In genomic region chr2:93089379-93090089, GRCm38 (mm10) we compare ENCODE assay signal across 24 mouse cellular contexts. TPM values are rescaled to one million over a fixed set of nuclear protein-coding genes. Genes with fewer than 3 reads are reported as not detected.
A peak's percentile ranks its signal among the peaks of the same experiment; 100 is the strongest.
DNase-seq lines count a peak whose midpoint lies in the region; ATAC-seq and TF ChIP-seq lines count a peak whose summit lies in the region.
"Had no signal": no experiment of that assay in that cellular context is flagged by ENCODE, and none has a peak within 500 bp of the region (broad histone marks: within the 10 kb centered on the region; RNA-seq: fewer than 3 reads in every experiment).

No protein-coding gene starts in this region.

- peak overlapping the region; percentile 19; the same call in 1 of the 2 replicates for H3K4me2 ChIP-seq in lung, embryonic 14.5 days
- no peak overlapping the region for H3K4me2 ChIP-seq in forebrain, embryonic 16.5 days (ENCODE audit: low read length)
- H3K4me2 ChIP-seq: hindbrain, embryonic 13.5 days; liver, embryonic 13.5 days had no signal

- ATAC-seq in lung, embryonic 14.5 days (ENCODE audit: insufficient read depth): peak; percentile 42; the same call in 1 of the 2 replicates
- peak; percentile 64 for ATAC-seq in forebrain, embryonic 16.5 days

- H3K4me1 ChIP-seq in lung, embryonic 14.5 days (ENCODE audit: insufficient read depth): peaks cover 13% of the 10 kb centered on the region
- H3K4me1 ChIP-seq in forebrain, embryonic 16.5 days (replicated peaks; ENCODE audit: control insufficient read depth, insufficient read depth, low read length): peaks cover 31% of the 10 kb centered on the region
- H3K4me1 ChIP-seq: liver, embryonic 13.5 days had no signal

- no peaks in the 10 kb centered on the region for H3K9me3 ChIP-seq in lung, embryonic 14.5 days (ENCODE audit: low read depth, low read length)
- no peaks in the 10 kb centered on the region for H3K9me3 ChIP-seq in forebrain, embryonic 16.5 days (ENCODE audit: control insufficient read depth, low read length)
- H3K9me3 ChIP-seq: hindbrain, embryonic 13.5 days; liver, embryonic 13.5 days; midbrain, embryonic 10.5 days had no signal

- DNase-seq in lung, embryonic 14.5 days: peak; percentile 63
- no peak for DNase-seq in lung, postnatal 10 days
- DNase-seq in retina, postnatal 1 day: peak; percentile 39
- no peak for DNase-seq in retina, embryonic 14.5 days (ENCODE audit: low spot score)
- no peak for DNase-seq in testis, postnatal 14 days (ENCODE audit: low spot score)
- DNase-seq in urinary bladder, postnatal 4 days (ENCODE audit: low spot score in 2 of 2): no peak
- DNase-seq: adrenal gland, adult 2 months; B cell, adult 2 months; cerebellum, adult 11-12 months; cerebellum, postnatal 14 days; gastrocnemius, postnatal 36 days; heart, adult 2 months; heart, postnatal 36 days; kidney, adult 9 months; kidney, postnatal 14 days; layer of hippocampus, postnatal 36 days; liver, embryonic 13.5 days; right cerebral cortex, postnatal 14 days; thymus, adult 18-20 months; thymus, postnatal 4 days had no signal

- no peak overlapping the region for H3K4me3 ChIP-seq in lung, embryonic 14.5 days (ENCODE audit: low read depth, low read length)
- H3K4me3 ChIP-seq in forebrain, embryonic 16.5 days (replicated peaks; ENCODE audit: low read length): no peak overlapping the region
- H3K4me3 ChIP-seq: heart, adult 2 months; hindbrain, embryonic 13.5 days; liver, embryonic 13.5 days; midbrain, embryonic 10.5 days had no signal

- no peak overlapping the region for H3K27ac ChIP-seq in lung, embryonic 14.5 days (ENCODE audit: low read depth)
- H3K27ac ChIP-seq in forebrain, embryonic 16.5 days (ENCODE audit: low read length): no peak overlapping the region
- H3K27ac ChIP-seq: heart, adult 2 months; hindbrain, embryonic 13.5 days; liver, embryonic 13.5 days; macrophage; midbrain, embryonic 10.5 days had no signal

- WGBS in lung, embryonic 14.5 days: 46% methylated on average over 7 of the region's 7 CpGs
- 41% methylated on average over 7 of the region's 7 CpGs for WGBS in forebrain, embryonic 16.5 days

- no peak overlapping the region for H3K9ac ChIP-seq in lung, embryonic 14.5 days
- no peak overlapping the region for H3K9ac ChIP-seq in forebrain, embryonic 16.5 days (replicated peaks; ENCODE audit: low read depth, low read length)
- H3K9ac ChIP-seq: hindbrain, embryonic 13.5 days; liver, embryonic 13.5 days had no signal

- no peaks in the 10 kb centered on the region for H3K27me3 ChIP-seq in lung, embryonic 14.5 days (ENCODE audit: insufficient read depth, low read length)
- no peaks in the 10 kb centered on the region for H3K27me3 ChIP-seq in forebrain, embryonic 16.5 days (replicated peaks; ENCODE audit: control insufficient read depth, insufficient read depth, low read length)
- H3K27me3 ChIP-seq: hindbrain, embryonic 13.5 days; liver, embryonic 13.5 days had no signal

- no peak for TF ChIP-seq CTCF in lung, embryonic 14.5 days (IDR thresholded peaks at IDR 0.05; ENCODE audit: low read depth)

- H3K36me3 ChIP-seq in lung, embryonic 14.5 days (ENCODE audit: insufficient read depth): no peaks in the 10 kb centered on the region
- H3K36me3 ChIP-seq in forebrain, embryonic 16.5 days (ENCODE audit: control insufficient read depth, insufficient read depth): no peaks in the 10 kb centered on the region
- H3K36me3 ChIP-seq: hindbrain, embryonic 13.5 days; liver, embryonic 13.5 days; midbrain, embryonic 10.5 days had no signal

RNA-seq across cellular contexts. Expression of gene Prdm11, which starts 43.6 kb away (rescaled TPM):
- polyA plus RNA-seq in lung, embryonic 14.5 days (2014; fragmentation: Nextera tagmentation; extraction: Ambion mirVana): 4.4 and 4.8 TPM in 2 replicates
- polyA plus RNA-seq in forebrain, embryonic 16.5 days (2015; fragmentation: Nextera tagmentation; extraction: Ambion mirVana): 1.7 and 2.4 TPM in 2 replicates

Comparison
In these comparisons a context has a peak if more than half of its experiments do, and no peak if none do; other contexts are left out.
1. DNase-seq: peak in lung, embryonic 14.5 days (single experiment) and retina, postnatal 1 day (single experiment); none in lung, postnatal 10 days (single experiment), retina, embryonic 14.5 days (single experiment), testis, postnatal 14 days (single experiment) and urinary bladder, postnatal 4 days (0 of 2).